24 mouse cellular contexts compared by ENCODE assay signal in genomic region chr6:94537652-94538051, GRCm38 (mm10). TPM values are rescaled to one million over a fixed set of nuclear protein-coding genes. Genes with fewer than 3 reads are reported as not detected.
DNase-seq lines count a peak whose midpoint lies in the region; ATAC-seq lines count a peak whose summit lies in the region.
"Had no signal": no experiment of that assay in that cellular context is flagged by ENCODE, and none has a peak within 500 bp of the region (broad histone marks: within the 10 kb centered on the region; RNA-seq: fewer than 3 reads in every experiment).

No protein-coding gene starts in this region.

- peak overlapping the region; percentile 13; the same call in 1 of the 2 replicates for H3K27ac ChIP-seq in intestine, embryonic 15.5 days
- no peak overlapping the region for H3K27ac ChIP-seq in intestine, embryonic 16.5 days (ENCODE audit: low read length)
- no peak overlapping the region for H3K27ac ChIP-seq in midbrain, embryonic 11.5 days (ENCODE audit: low read depth, low read length)
- no peak overlapping the region for H3K27ac ChIP-seq in midbrain, embryonic 10.5 days (replicated peaks)
- peak overlapping the region; percentile 69; the same call in 1 of the 2 replicates for H3K27ac ChIP-seq in stomach, embryonic 15.5 days
- H3K27ac ChIP-seq: forebrain, embryonic 15.5 days; heart, embryonic 15.5 days; hindbrain, embryonic 10.5 days; hindbrain, embryonic 13.5 days had no signal

- no peaks in the 10 kb centered on the region for H3K27me3 ChIP-seq in intestine, embryonic 15.5 days (replicated peaks)
- H3K27me3 ChIP-seq in intestine, embryonic 16.5 days (replicated peaks; ENCODE audit: control insufficient read depth, insufficient read depth, low read length), result no peaks in the 10 kb centered on the region
- no peaks in the 10 kb centered on the region for H3K27me3 ChIP-seq in midbrain, embryonic 11.5 days (ENCODE audit: control insufficient read depth, insufficient read depth, low read length)
- no peaks in the 10 kb centered on the region for H3K27me3 ChIP-seq in midbrain, embryonic 10.5 days (ENCODE audit: low read depth, poor library complexity, severe bottlenecking)
- no peaks in the 10 kb centered on the region for H3K27me3 ChIP-seq in stomach, embryonic 15.5 days (replicated peaks)
- H3K27me3 ChIP-seq: forebrain, embryonic 15.5 days; heart, embryonic 12.5 days; heart, embryonic 15.5 days; hindbrain, embryonic 13.5 days had no signal

- H3K9me3 ChIP-seq in intestine, embryonic 15.5 days, result no peaks in the 10 kb centered on the region
- H3K9me3 ChIP-seq in intestine, embryonic 16.5 days (ENCODE audit: control insufficient read depth, low read length), result no peaks in the 10 kb centered on the region
- no peaks in the 10 kb centered on the region for H3K9me3 ChIP-seq in midbrain, embryonic 11.5 days (ENCODE audit: control insufficient read depth, low read length)
- H3K9me3 ChIP-seq in midbrain, embryonic 10.5 days (replicated peaks), result no peaks in the 10 kb centered on the region
- H3K9me3 ChIP-seq in stomach, embryonic 15.5 days, result no peaks in the 10 kb centered on the region
- H3K9me3 ChIP-seq: forebrain, embryonic 15.5 days; heart, embryonic 12.5 days; heart, embryonic 15.5 days; hindbrain, embryonic 10.5 days; hindbrain, embryonic 13.5 days had no signal

- no peak overlapping the region for H3K9ac ChIP-seq in intestine, embryonic 15.5 days
- H3K9ac ChIP-seq in intestine, embryonic 16.5 days (ENCODE audit: low read depth, low read length), result no peak overlapping the region
- no peak overlapping the region for H3K9ac ChIP-seq in midbrain, embryonic 11.5 days (ENCODE audit: low read length)
- H3K9ac ChIP-seq in stomach, embryonic 15.5 days, result no peak overlapping the region
- H3K9ac ChIP-seq: forebrain, embryonic 15.5 days; heart, embryonic 12.5 days; heart, embryonic 15.5 days; hindbrain, embryonic 13.5 days had no signal

- no peak overlapping the region for H3K4me2 ChIP-seq in intestine, embryonic 15.5 days (replicated peaks)
- no peak overlapping the region for H3K4me2 ChIP-seq in intestine, embryonic 16.5 days (ENCODE audit: low read depth, low read length)
- H3K4me2 ChIP-seq in midbrain, embryonic 11.5 days, result no peak overlapping the region
- no peak overlapping the region for H3K4me2 ChIP-seq in stomach, embryonic 15.5 days
- H3K4me2 ChIP-seq: forebrain, embryonic 15.5 days; heart, embryonic 12.5 days; heart, embryonic 15.5 days; hindbrain, embryonic 13.5 days had no signal

- no peaks in the 10 kb centered on the region for H3K36me3 ChIP-seq in intestine, embryonic 15.5 days
- no peaks in the 10 kb centered on the region for H3K36me3 ChIP-seq in intestine, embryonic 16.5 days (ENCODE audit: control insufficient read depth, insufficient read depth, low read length)
- no peaks in the 10 kb centered on the region for H3K36me3 ChIP-seq in midbrain, embryonic 11.5 days (ENCODE audit: control insufficient read depth, insufficient read depth, low read length)
- 0 out of 2 replicates have a peak, but pooled peaks cover 3% of the 10 kb centered on the region for H3K36me3 ChIP-seq in midbrain, embryonic 10.5 days
- no peaks in the 10 kb centered on the region for H3K36me3 ChIP-seq in stomach, embryonic 15.5 days
- H3K36me3 ChIP-seq: forebrain, embryonic 15.5 days; heart, embryonic 15.5 days; hindbrain, embryonic 10.5 days; hindbrain, embryonic 13.5 days had no signal

- peak; percentile 41 for DNase-seq in midbrain, embryonic 11.5 days (ENCODE audit: low spot score, missing footprints)
- DNase-seq in midbrain, embryonic 10.5 days (ENCODE audit: low spot score), result no peak
- DNase-seq in brain, adult 2 months (ENCODE audit: low read depth, low spot score), result peak; percentile 53
- DNase-seq in MN1 (ENCODE audit: low spot score), result no peak
- DNase-seq in urinary bladder, postnatal 36 days (ENCODE audit: low spot score in 2 of 2), result no peak
- DNase-seq: adrenal gland, adult 8-10 months; adrenal gland, postnatal 25 days; cerebellum, adult 18-20 months; cerebellum, adult 9-10 months; cerebellum, postnatal 14 days; gastrocnemius, postnatal 25 days; heart, adult 18-20 months; heart, postnatal 36 days had no signal

- 78% methylated on average over 1 of the region's 1 CpGs for WGBS in intestine, embryonic 15.5 days
- 58% methylated on average over 1 of the region's 1 CpGs for WGBS in intestine, embryonic 16.5 days
- WGBS in midbrain, embryonic 11.5 days, result 90% methylated on average over 1 of the region's 1 CpGs
- 90% methylated on average over 1 of the region's 1 CpGs for WGBS in midbrain, embryonic 10.5 days
- 45% methylated on average over 1 of the region's 1 CpGs for WGBS in stomach, embryonic 15.5 days

- ATAC-seq in intestine, embryonic 15.5 days, result no peak
- no peak for ATAC-seq in intestine, embryonic 16.5 days
- no peak for ATAC-seq in midbrain, embryonic 11.5 days (ENCODE audit: low FRiP score)
- no peak for ATAC-seq in stomach, embryonic 15.5 days (ENCODE audit: insufficient read depth, low FRiP score, low read depth)
- ATAC-seq: activated CD4-positive, CD25-positive, alpha-beta regulatory T cell, adult 4 months; CD4-positive, CD25-positive, alpha-beta regulatory T cell, adult 4 months; forebrain, embryonic 15.5 days; hindbrain, embryonic 16.5 days had no signal

- peaks cover 6% of the 10 kb centered on the region; the same call in 1 of the 2 replicates for H3K4me1 ChIP-seq in intestine, embryonic 15.5 days (replicated peaks)
- H3K4me1 ChIP-seq in intestine, embryonic 16.5 days (ENCODE audit: control insufficient read depth, insufficient read depth, low read length), result 0 out of 2 replicates have a peak, but pooled peaks cover 9% of the 10 kb centered on the region
- peaks cover 10% of the 10 kb centered on the region for H3K4me1 ChIP-seq in midbrain, embryonic 11.5 days (ENCODE audit: control insufficient read depth, insufficient read depth, low read length)
- H3K4me1 ChIP-seq in midbrain, embryonic 10.5 days, result peaks cover 24% of the 10 kb centered on the region
- peaks cover 20% of the 10 kb centered on the region for H3K4me1 ChIP-seq in stomach, embryonic 15.5 days
- H3K4me1 ChIP-seq: heart, embryonic 12.5 days; heart, embryonic 15.5 days; hindbrain, embryonic 13.5 days had no signal

- H3K4me3 ChIP-seq in intestine, embryonic 15.5 days (replicated peaks), result no peak overlapping the region
- no peak overlapping the region for H3K4me3 ChIP-seq in intestine, embryonic 16.5 days (ENCODE audit: low read length)
- H3K4me3 ChIP-seq in midbrain, embryonic 11.5 days (ENCODE audit: low read depth, low read length), result no peak overlapping the region
- no peak overlapping the region for H3K4me3 ChIP-seq in midbrain, embryonic 10.5 days
- H3K4me3 ChIP-seq in stomach, embryonic 15.5 days (replicated peaks), result no peak overlapping the region
- H3K4me3 ChIP-seq: forebrain, embryonic 15.5 days; heart, embryonic 12.5 days; heart, embryonic 15.5 days; hindbrain, embryonic 10.5 days; hindbrain, embryonic 13.5 days had no signal

RNA-seq across cellular contexts. Expression of gene Slc25a26, which starts 37.5 kb away (rescaled TPM):
- 9.0 and 10.0 TPM in 2 replicates for polyA plus RNA-seq in intestine, embryonic 15.5 days (2015; fragmentation: Nextera tagmentation; extraction: Ambion mirVana)
- 8.6 and 9.2 TPM in 2 replicates for polyA plus RNA-seq in intestine, embryonic 16.5 days (2015; fragmentation: Nextera tagmentation; extraction: Ambion mirVana)
- 7.1 and 9.8 TPM in 2 replicates for polyA plus RNA-seq in midbrain, embryonic 11.5 days (2014; fragmentation: Nextera tagmentation; extraction: Ambion mirVana)
- 9.8 and 10.0 TPM in 2 replicates for polyA plus RNA-seq in midbrain, embryonic 10.5 days (2016; fragmentation: Nextera tagmentation; extraction: Ambion mirVana)
- polyA plus RNA-seq in stomach, embryonic 15.5 days (2015; fragmentation: Nextera tagmentation; extraction: Ambion mirVana), result 7.9 and 9.5 TPM in 2 replicates

Comparison
In these comparisons a context has a peak if more than half of its experiments do, and no peak if none do; other contexts are left out.
1. H3K27ac ChIP-seq: peak in intestine, embryonic 15.5 days (single experiment) and stomach, embryonic 15.5 days (single experiment); none in intestine, embryonic 16.5 days (single experiment), midbrain, embryonic 11.5 days (single experiment) and midbrain, embryonic 10.5 days (single experiment).
2. DNase-seq: peak in midbrain, embryonic 11.5 days (single experiment) and brain, adult 2 months (single experiment); none in midbrain, embryonic 10.5 days (single experiment), MN1 (single experiment) and urinary bladder, postnatal 36 days (0 of 2).